Mouse (Mus musculus): ENCODE results near the gene Irf4.

The Irf4 gene

GRCm38 (mm10) chr13:30749021-30749556 lies at the start of gene Irf4:
Irf4 (plus strand) TSS chr13:30749226.
- in situ Hi-C loops (cut with MboI, MseI) = loop anchor here (25.0 kb wide), 2 partner anchors 762 to 813 kb away; partner anchors contain the start of genes A530084C06Rik, E2f3 and Foxq1

DNA sequence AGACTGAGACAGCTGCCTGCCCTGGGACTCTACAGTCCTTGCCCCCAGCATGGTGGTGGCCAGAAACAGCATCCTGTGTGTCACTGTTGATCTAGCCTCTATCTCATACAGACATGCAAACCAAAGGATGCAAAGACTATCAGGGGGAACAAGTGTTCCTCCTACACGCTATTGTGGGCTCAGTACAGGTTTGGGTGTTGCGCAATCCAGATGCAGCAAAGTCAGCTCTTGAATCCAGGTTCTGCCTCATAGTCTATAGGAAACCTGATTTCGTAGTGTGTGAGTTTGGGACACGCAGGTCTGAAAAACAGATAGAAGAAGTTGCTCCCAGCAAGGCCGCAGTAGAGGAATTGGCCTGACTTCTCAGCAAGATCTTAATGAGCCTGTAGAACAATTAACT lies 46.3 kb upstream of the Irf4 start:
- in situ Hi-C loops (cut with MboI, MseI) = no loop called here

DNA sequence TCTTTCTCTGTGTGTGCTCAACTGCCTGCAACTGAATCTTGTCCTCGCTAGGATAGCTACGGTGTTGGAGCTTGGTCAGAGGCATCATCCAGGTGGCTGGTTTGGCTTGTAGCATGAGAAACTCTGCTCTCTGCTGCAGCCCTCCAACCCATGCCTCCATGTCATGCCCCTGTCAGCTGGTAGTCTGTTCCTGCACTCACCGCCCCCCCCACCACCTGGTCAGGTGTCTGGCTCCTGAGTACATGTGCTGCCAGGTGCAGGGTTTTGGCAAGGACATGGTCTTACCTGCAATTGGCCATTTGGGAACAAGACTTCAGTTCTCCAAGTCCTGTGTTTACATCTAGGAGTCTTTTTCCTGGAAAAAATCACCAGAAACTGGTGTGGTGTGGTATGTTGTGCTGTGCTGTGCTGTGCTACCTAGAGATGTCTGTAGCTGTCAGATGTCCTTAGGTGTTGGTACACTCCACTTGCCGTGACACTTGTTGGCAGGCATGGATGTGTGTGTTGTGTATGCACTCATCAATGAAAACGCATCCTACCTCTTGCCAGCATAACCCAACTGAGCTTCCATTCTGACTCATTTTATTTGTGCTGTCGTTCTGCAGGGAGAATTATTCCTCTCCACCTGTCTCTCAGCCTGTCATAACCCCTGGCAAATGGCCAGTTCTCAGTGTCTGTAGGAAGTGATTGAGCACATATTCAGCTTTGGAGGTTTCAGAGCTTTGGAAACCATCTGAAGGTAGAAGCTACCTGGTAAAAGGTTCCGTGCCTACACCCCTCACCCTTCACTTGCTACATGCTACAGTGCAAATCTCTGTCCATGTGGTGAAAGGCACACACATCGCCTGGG lies 44.6 kb upstream of the Irf4 start:
- in situ Hi-C loops (cut with MboI, MseI) = no loop called here

DNA sequence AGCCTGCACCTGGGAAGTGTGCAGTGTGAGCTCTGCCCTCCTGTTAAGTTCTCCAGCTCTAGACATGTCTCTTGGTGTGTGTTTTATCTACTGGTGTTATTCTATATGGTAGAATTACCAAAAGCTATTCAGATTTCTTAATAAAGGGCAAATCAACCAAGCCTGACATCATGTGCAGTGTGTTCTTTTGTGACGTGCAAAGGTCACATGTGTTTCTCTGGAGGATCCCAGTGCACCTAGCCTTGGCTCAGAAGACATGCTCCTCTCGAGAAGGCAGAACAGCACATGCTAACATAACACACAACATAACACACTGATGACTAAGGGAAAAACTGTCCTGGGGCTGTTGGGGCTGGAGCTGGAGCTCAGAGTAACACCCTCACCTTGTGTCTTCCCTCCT lies 38.0 kb upstream of the Irf4 start:
- in situ Hi-C loops (cut with MboI, MseI) = no loop called here

- in situ Hi-C loops (cut with MboI, MseI) = no loop called here
These were observed 37.3 kb upstream of the Irf4 start for GRCm38 (mm10) chr13:30711711-30712110.

GRCm38 (mm10) chr13:30712280-30712679 lies 36.7 kb upstream of the Irf4 start:
- in situ Hi-C loops (cut with MboI, MseI) = no loop called here

- in situ Hi-C loops (cut with MboI, MseI) = no loop called here
These were observed 35.4 kb upstream of the Irf4 start for GRCm38 (mm10) chr13:30713621-30714020.

DNA sequence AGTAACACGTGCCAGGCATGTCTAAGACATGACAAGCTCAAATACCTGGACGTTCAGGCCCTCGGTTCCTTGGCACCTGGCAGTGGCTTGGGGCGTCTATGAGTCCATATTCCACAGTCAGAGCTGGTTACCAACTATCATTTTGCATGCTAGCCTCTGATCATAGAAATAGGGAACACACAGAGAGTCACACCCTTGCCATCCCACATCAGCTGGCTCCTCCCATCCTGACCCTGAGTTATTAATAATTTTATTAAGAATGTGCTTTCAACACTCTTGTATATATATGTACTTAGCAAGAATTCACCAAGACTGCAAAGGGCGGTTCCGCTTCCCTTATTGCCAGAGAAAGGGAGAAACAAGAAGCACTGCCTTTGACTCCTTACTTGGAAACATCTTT lies 34.5 kb upstream of the Irf4 start:
- in situ Hi-C loops (cut with MboI, MseI) = no loop called here

DNA sequence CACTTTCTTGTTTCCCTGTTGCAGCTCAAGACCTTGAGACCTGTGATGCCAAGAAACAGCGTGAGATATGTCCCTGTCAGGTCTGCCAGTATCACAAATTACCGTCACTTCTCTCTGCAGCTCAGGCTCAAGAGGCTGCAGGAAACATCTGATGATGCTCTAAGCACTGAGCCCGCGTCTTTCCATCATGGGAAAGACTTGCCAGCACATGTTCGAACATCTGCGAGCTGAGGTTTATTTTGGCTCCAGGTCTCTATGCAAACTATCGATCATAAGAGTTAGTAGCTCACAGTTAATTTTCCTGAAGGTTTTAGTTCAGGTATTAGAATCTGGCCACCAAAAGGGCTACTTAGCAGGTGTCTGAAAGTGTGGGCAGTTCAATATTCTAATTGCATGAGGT lies 34.0 kb upstream of the Irf4 start:
- in situ Hi-C loops (cut with MboI, MseI) = no loop called here

DNA sequence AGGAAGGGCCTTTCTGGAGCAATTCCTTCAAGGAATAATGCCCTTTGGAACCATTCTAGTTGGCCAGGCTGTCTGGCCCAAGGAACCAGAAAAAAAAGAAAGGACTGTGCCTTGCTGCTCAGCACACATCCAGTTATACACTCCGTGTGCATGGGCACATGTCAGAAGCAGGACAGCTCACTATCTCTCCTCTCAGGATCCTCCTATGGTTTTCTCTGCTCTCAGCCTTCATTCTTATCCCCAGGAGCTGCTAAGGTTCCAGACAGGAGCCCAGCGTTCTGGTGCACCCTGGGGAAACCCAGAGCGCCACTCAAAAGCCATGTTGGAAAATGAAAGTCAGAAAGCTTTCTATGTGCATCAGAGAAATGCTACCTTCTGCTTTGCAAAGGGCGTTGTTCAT lies 33.5 kb upstream of the Irf4 start:
- in situ Hi-C loops (cut with MboI, MseI) = no loop called here

DNA sequence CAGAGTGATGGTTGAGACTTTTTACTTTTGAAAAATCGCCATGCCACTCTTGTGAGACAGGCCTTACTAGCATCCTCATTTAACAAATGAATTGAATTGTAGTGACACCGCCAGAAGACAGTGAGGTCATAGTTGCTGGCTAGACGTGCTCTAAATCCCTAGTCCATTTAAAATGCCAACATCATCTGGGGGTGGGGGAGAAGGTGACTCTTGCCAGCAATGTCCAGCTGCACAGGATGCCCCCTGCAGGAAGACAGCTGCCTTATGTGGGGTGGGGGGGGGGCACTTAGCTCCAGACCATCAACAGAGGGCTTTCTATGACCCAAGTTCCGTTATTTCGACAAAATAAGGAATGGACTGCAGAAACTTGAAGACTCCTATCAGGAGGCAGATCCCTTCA lies 32.4 kb upstream of the Irf4 start:
- in situ Hi-C loops (cut with MboI, MseI) = no loop called here

GRCm38 (mm10) chr13:30722601-30723000 lies 26.4 kb upstream of the Irf4 start:
- in situ Hi-C loops (cut with MboI, MseI) = no loop called here

DNA sequence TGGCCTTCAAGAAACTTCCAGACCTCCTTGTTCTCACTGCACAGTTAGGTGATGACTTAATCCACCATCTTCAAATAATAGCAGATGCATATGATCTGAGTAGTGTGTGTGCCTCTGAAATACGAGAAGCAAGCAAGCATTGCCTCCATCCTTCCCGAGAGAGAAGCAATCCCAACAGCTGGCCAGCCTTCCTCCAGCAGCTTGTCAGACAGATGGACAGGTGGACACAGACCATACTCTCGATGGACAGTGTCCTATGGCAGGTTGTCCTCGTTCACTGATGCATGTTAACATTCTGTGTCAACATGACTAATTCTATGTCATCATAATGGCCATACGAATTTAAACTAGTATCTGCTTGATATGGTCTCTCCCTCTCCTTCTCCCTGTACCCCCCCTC lies 25.8 kb upstream of the Irf4 start:
- in situ Hi-C loops (cut with MboI, MseI) = no loop called here

DNA sequence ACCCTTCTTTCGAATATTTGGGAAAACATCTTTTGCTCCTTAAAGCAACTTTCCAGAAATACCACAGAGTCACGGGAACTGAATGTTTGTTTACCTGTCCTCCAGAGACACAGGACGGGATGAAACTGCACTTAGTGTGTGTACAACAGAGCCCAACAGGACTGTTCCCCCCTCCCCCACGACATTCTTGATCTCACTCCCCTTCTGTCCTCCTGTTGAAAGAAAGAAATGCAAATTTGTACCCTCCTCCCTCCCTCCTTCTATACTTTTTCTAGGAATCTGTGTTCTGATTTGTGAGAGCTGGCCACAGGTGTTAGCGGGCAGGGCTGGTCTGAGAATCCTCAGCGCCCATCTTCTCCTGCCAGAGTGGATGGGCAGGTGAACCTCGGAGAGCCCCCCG lies 25.2 kb upstream of the Irf4 start:
- in situ Hi-C loops (cut with MboI, MseI) = no loop called here

GRCm38 (mm10) chr13:30724691-30725271 lies 24.2 kb upstream of the Irf4 start:
- in situ Hi-C loops (cut with MboI, MseI) = loop anchor here (25.0 kb wide), 2 partner anchors 737 to 838 kb away; partner anchors contain the start of genes A530084C06Rik, E2f3 and Foxq1

DNA sequence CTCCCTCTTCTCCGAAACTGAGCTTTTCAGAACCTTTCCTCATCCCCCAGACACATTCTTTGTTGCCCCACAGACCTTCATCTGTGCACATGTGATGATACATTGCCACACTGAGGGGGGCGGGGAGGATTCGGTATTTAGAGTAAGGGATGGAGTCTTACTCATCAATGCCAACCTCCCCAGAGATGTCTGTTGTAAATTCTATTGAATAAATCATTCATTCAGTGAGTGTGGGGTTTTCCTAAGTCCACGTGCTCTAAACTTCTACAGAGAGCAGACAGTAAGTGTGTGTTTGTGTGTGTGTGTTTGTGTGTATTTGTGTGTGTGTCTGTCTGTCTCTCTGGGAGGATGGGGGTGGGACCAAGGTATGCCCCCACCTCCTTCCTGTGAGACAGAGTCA lies 22.1 kb upstream of the Irf4 start:
- in situ Hi-C loops (cut with MboI, MseI) = loop anchor here (25.0 kb wide), 2 partner anchors 740 to 835 kb away; partner anchors contain the start of genes A530084C06Rik, E2f3 and Foxq1

DNA sequence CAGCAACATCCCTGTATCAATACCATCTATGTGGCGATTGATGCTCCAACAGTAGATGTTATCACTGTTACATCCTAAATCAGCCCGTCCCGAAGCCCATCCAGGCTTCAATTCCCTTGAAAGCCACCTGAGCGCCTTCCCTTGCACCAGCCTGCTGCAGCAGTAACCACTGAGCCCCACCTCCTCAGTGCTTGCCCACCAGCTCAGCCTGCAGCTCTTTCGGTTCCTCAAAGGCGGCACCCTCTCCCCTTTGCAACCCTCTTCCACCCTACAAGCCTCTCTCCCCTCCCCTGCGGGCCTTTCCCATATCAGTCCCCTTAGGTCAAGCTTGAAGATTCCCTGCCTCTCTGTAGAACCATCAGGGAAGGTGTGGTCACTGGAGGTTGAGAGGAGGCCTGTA lies 20.9 kb upstream of the Irf4 start:
- in situ Hi-C loops (cut with MboI, MseI) = loop anchor here (25.0 kb wide), 2 partner anchors 741 to 834 kb away; partner anchors contain the start of genes A530084C06Rik, E2f3 and Foxq1

- in situ Hi-C loops (cut with MboI, MseI) = loop anchor here (25.0 kb wide), 2 partner anchors 742 to 833 kb away; partner anchors contain the start of genes A530084C06Rik, E2f3 and Foxq1
These were observed 19.8 kb upstream of the Irf4 start for GRCm38 (mm10) chr13:30729245-30729644.

GRCm38 (mm10) chr13:30730104-30730793 lies 18.8 kb upstream of the Irf4 start:
- in situ Hi-C loops (cut with MboI, MseI) = loop anchor here (25.0 kb wide), 2 partner anchors 743 to 832 kb away; partner anchors contain the start of genes A530084C06Rik, E2f3 and Foxq1

GRCm38 (mm10) chr13:30732709-30733445 lies 16.1 kb upstream of the Irf4 start:
- in situ Hi-C loops (cut with MboI, MseI) = loop anchor here (25.0 kb wide), 2 partner anchors 746 to 829 kb away; partner anchors contain the start of genes A530084C06Rik, E2f3 and Foxq1

DNA sequence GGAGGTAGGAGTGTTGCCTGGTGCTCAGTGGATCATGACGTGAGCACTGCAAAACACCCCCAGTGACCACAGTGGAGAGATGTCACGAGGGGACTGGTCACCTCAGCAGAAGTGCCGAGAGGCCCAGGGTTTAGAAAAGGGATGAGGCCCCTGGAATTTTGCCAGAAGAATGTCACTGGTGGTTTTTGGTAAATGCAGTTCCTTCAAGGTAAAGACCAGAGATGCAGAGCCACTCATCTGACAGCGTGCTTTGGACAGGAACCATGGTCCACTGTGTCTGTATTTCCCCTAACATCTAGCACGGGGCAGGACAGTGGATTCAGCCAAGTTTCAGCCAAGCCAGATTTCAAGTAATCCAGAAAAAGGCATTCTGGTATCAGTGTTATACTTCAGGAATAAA lies 12.3 kb upstream of the Irf4 start:
- in situ Hi-C loops (cut with MboI, MseI) = loop anchor here (25.0 kb wide), 2 partner anchors 749 to 826 kb away; partner anchors contain the start of genes A530084C06Rik, E2f3 and Foxq1
